Mouse (Mus musculus) frontal cortex, postnatal 14 days (tissue): ENCODE measurements at regions not wholly inside any gene's neighbourhood (a gene's known extent, or its start where the extent isn't known, plus 50 kb on each side); places are given as distances from the start of the nearest gene placed in this dataset.
"Not testable (repeated sequence)": the region's sequence is repeated elsewhere in the genome, so short reads cannot be mapped to it uniquely, and the experiment has no call there.

Experiments used
- DNase-seq, 2 experiments: peaks; one replicate each; pipeline ENCODE4 v3.0.0; 2022; ENCODE audit warnings: low spot score in 2 of 2

- no peak for DNase-seq
Observed at GRCm38 (mm10) chr14:120826187-120826586, 84.8 kb upstream of the Ipo5 start.

GRCm38 (mm10) chr14:120830389-120830835 is 80.6 kb upstream of the Ipo5 start:
- DNase-seq, result not testable (repeated sequence)

- no peak for DNase-seq
Observed at GRCm38 (mm10) chr14:120831397-120831796, 79.6 kb upstream of the Ipo5 start.

- peak; percentile 82 to 91 for DNase-seq
Observed at GRCm38 (mm10) chr14:120831847-120832613, 79.0 kb upstream of the Ipo5 start.

- DNase-seq, result no peak
Observed at GRCm38 (mm10) chr14:120834821-120835220, 76.2 kb upstream of the Ipo5 start.

- DNase-seq, result no peak
Observed at GRCm38 (mm10) chr14:120835758-120836157, 75.3 kb upstream of the Ipo5 start.

- no peak for DNase-seq
Observed at GRCm38 (mm10) chr14:120836535-120837316, 74.3 kb upstream of the Ipo5 start.

GRCm38 (mm10) chr14:120840900-120841299 is 70.1 kb upstream of the Ipo5 start:
- DNase-seq, result no peak

- DNase-seq, result no peak
Observed at GRCm38 (mm10) chr14:120841311-120841710, 69.7 kb upstream of the Ipo5 start.

- DNase-seq, result no peak
Observed at GRCm38 (mm10) chr14:120845172-120845571, 65.9 kb upstream of the Ipo5 start.

- DNase-seq, result no peak
Observed at GRCm38 (mm10) chr14:120846073-120846850, 64.8 kb upstream of the Ipo5 start.

GRCm38 (mm10) chr14:120847006-120847405 is 64.0 kb upstream of the Ipo5 start:
- no peak for DNase-seq

- DNase-seq, result no peak
Observed at GRCm38 (mm10) chr14:120848083-120848951, 62.7 kb upstream of the Ipo5 start.

GRCm38 (mm10) chr14:120849159-120849558 is 61.9 kb upstream of the Ipo5 start:
- DNase-seq, result no peak

- no peak for DNase-seq
Observed at GRCm38 (mm10) chr14:120853643-120854042, 57.4 kb upstream of the Ipo5 start.

GRCm38 (mm10) chr14:120854559-120854958 is 56.5 kb upstream of the Ipo5 start:
- DNase-seq, result no peak

- peak in 1 of 2 experiments; percentile 40 for DNase-seq
Observed at GRCm38 (mm10) chr14:120855181-120855580, 55.8 kb upstream of the Ipo5 start.
